Mouse (Mus musculus): ENCODE data around the gene Atg10. TPM values are rescaled to one million over a fixed set of nuclear protein-coding genes. Genes with fewer than 3 reads are reported as not detected.

Atg10 gene
- total and polyA plus RNA-seq, 3 experiments = 2.0 to 4.3 TPM; not detected in 1

DNA sequence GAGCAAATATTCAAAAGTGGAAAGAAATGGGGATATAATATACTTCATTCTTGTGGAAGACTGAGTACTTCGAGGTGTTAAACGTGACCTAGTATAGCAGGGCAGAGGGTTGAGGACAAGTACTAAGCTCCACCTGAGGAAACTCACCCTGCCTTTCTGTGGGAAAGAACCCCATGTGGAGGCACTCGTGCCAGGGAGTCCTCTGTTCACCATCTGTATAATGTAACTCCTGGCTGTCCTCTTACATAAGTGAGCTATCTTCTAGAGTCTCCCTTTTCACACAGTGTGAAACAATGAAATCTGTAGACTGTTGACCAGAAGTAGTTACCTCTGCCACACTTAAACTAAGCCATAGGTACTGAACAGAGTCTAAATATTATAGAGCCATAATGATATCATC is 63.2 kb downstream of the Atg10 start (continued):
- TF ChIP-seq MYC (IDR thresholded peaks at IDR 0.05; ENCODE audit: low read depth, low read length) (no peak), USF2 (IDR thresholded peaks at IDR 0.05; ENCODE audit: borderline replicate concordance in 1 of 2, insufficient read depth in 1 of 2, low read depth in 1 of 2, low read length in 2 of 2) (no peak), EP300 (IDR thresholded peaks at IDR 0.05; ENCODE audit: low read depth in 1 of 2, low read length in 2 of 2) (no peak), CTCF (IDR thresholded peaks at IDR 0.05 in 2 of 3, conservative IDR thresholded peaks at IDR 0.05 in 1 of 3; ENCODE audit: control insufficient read depth in 1 of 3, insufficient read depth in 1 of 3, low read depth in 2 of 3, low read length in 3 of 3, poor library complexity in 1 of 3, severe bottlenecking in 1 of 3) (no peak)

- H3K4me1 ChIP-seq (ENCODE audit: control insufficient read depth in 1 of 2, insufficient read depth in 2 of 2, low read length in 2 of 2) = peaks cover 0 to 4% of the 10 kb centered on the region in 2 experiments; a peak in 1 of 4 replicates
- H3K4me3 ChIP-seq (ENCODE audit: control insufficient read depth in 1 of 2, insufficient read depth in 1 of 2, low read depth in 2 of 2, low read length in 2 of 2) = no peak overlapping the region
- no peak overlapping the region for H3K9ac ChIP-seq (ENCODE audit: control insufficient read depth, low read depth, low read length, poor library complexity, severe bottlenecking)
- H3K36me3 ChIP-seq (ENCODE audit: control insufficient read depth in 1 of 2, insufficient read depth in 2 of 2, low read length in 2 of 2) = no peaks in the 10 kb centered on the region
- DNase-seq (ENCODE audit: low read depth, low spot score) = no peak
- H3K9me3 ChIP-seq (replicated peaks; ENCODE audit: insufficient read depth, low read length) = no peaks in the 10 kb centered on the region
- no peaks in the 10 kb centered on the region for H3K79me2 ChIP-seq (ENCODE audit: control insufficient read depth, insufficient read depth, low read length, poor library complexity)
- no peaks in the 10 kb centered on the region for H3K27me3 ChIP-seq (ENCODE audit: control insufficient read depth in 1 of 2, insufficient read depth in 2 of 2, low read length in 2 of 2)
- TF ChIP-seq MXI1 (IDR thresholded peaks at IDR 0.05; ENCODE audit: low read depth, low read length) (no peak), MYC (IDR thresholded peaks at IDR 0.05; ENCODE audit: low read depth, low read length) (no peak), CHD2 (IDR thresholded peaks at IDR 0.05; ENCODE audit: low read length) (no peak), RAD21 (IDR thresholded peaks at IDR 0.05; ENCODE audit: low read depth, low read length) (no peak), USF1 (IDR thresholded peaks at IDR 0.05; ENCODE audit: low read depth, low read length) (no peak), NRF1 (IDR thresholded peaks at IDR 0.05; ENCODE audit: insufficient read depth, low read depth, low read length, poor library complexity, severe bottlenecking) (no peak), MEF2A (IDR thresholded peaks at IDR 0.05; ENCODE audit: extremely low read depth, insufficient replicate concordance, low read depth, low read length, poor library complexity, severe bottlenecking) (no peak), TAL1 (IDR thresholded peaks at IDR 0.05; ENCODE audit: low read length) (no peak), NELFE (IDR thresholded peaks at IDR 0.05; ENCODE audit: low read depth, low read length) (no peak)
- H3K27ac ChIP-seq (ENCODE audit: control insufficient read depth, low read depth, low read length) = no peak overlapping the region
Observed at GRCm38 (mm10) chr13:91159881-91160280, 63.9 kb downstream of the Atg10 start.

DNA sequence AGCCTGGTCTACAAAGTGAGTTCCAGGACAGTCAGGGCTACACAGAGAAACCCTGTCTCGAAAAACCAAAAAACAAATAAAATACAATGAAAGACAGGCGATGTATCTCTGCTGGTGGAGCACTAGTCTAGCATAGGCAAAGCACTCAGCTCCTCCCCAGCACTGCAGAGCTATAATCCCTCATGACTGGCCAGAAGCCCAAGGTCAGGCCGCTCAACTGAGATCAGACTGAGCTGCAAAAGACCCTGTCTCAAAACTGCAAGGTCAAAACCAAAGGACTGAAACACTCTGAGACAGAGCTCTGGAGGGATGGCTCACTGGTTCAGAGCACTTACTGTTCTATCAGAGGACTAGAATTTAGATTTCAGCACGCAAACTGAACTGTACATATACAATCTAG is 65.8 kb downstream of the Atg10 start:
- Histone ChIP-seq H3K9ac (ENCODE audit: control insufficient read depth, low read depth, low read length, poor library complexity, severe bottlenecking) (no peak overlapping the region), H3K79me2 (ENCODE audit: control insufficient read depth, insufficient read depth, low read length, poor library complexity) (no peaks in the 10 kb centered on the region), H3K4me3 (ENCODE audit: control insufficient read depth in 1 of 2, insufficient read depth in 1 of 2, low read depth in 2 of 2, low read length in 2 of 2) (no peak overlapping the region), H3K27me3 (ENCODE audit: control insufficient read depth in 1 of 2, insufficient read depth in 2 of 2, low read length in 2 of 2) (no peaks in the 10 kb centered on the region), H3K4me1 (ENCODE audit: control insufficient read depth in 1 of 2, insufficient read depth in 2 of 2, low read length in 2 of 2) (no peaks in the 10 kb centered on the region), H3K27ac (ENCODE audit: control insufficient read depth, low read depth, low read length) (no peak overlapping the region), H3K9me3 (replicated peaks; ENCODE audit: insufficient read depth, low read length) (no peaks in the 10 kb centered on the region), H3K36me3 (ENCODE audit: control insufficient read depth in 1 of 2, insufficient read depth in 2 of 2, low read length in 2 of 2) (no peaks in the 10 kb centered on the region)
- no peak for DNase-seq (ENCODE audit: low read depth, low spot score)
- TF ChIP-seq ZMIZ1 (IDR thresholded peaks at IDR 0.05; ENCODE audit: low read depth, low read length) (no peak), EP300 (IDR thresholded peaks at IDR 0.05; ENCODE audit: low read depth in 1 of 2, low read length in 2 of 2) (no peak), NELFE (IDR thresholded peaks at IDR 0.05; ENCODE audit: low read depth, low read length) (no peak), CHD2 (IDR thresholded peaks at IDR 0.05; ENCODE audit: low read length) (no peak), POLR2AphosphoS5 (IDR thresholded peaks at IDR 0.05; ENCODE audit: borderline replicate concordance, low read depth, low read length) (no peak), HCFC1 (IDR thresholded peaks at IDR 0.05; ENCODE audit: low read depth, low read length) (no peak), ELF1 (IDR thresholded peaks at IDR 0.05; ENCODE audit: low read depth, low read length) (no peak), MAX (IDR thresholded peaks at IDR 0.05; ENCODE audit: low read length) (no peak)

All from MEL (cell line).